Mouse (Mus musculus): ENCODE results near the gene Chrna9.

The Chrna9 gene

DNA sequence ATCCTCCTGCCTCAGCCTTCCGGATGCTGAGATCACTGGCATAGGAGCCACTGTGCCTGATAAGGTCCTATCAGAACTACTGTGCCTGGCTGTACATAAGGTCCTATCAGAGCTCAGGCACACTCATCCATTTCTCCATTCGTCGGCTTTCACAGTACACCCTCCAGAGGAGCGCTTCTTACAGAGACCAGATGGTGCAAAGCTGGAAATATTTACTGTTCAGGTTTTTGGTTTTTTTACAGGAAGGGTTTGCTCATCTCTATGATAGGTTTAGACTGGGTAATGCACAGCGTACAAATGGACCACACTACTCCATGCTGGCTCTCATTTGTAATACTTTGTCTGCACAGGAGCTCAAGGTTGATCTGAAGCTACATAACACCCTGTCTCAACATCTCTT lies 28.6 kb downstream of the Chrna9 start:
- TF ChIP-seq GATA4 (IDR thresholded peaks at IDR 0.05; ENCODE audit: insufficient replicate concordance, low read length) = no peak

DNA sequence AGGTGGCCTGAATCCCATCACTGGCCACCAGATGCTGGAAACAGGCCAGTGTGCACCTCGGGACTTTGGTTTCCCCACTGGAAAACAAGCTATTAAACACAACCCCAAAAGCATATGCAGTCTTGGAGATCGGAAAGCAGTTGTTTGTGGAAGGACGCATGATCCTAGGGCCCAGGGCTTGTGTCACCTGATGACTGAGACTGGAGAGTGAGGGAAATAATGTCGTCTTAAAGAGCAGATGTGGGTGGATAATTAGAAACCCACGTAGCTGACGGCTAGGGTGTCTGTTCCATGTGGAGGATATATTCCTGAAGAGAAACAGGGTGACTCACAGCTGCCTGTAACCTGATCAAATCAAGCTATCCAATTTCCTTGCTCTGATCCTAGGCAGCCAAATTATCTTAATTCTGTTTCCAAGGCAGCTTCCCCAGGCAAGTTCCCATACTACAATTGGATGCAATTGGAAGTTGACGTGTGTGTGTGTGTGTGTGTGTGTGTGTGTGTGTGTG lies 31.1 kb downstream of the Chrna9 start:
- TF ChIP-seq GATA4 (IDR thresholded peaks at IDR 0.05; ENCODE audit: insufficient replicate concordance, low read length) = no peak

DNA sequence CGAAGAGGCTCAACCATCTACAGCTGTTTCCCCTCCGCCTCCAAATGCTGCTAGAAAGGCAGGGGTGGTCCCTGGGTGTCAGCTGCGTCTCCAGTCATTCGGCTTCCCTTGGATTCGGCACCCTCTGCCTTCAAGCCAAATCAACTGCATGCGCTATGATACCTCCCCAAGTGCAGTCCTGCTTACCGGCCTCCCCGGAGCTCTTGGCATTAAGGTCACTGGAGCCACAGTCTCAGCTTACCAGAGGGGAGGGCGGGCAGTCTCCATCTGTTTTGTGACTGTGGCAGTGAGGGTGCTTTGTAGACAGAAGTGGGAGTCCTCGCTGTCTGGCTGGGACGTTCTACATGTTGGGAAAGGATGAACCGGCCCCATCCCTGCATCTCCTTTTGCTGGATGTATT lies 32.4 kb downstream of the Chrna9 start:
- no peak for TF ChIP-seq GATA4 (IDR thresholded peaks at IDR 0.05; ENCODE audit: insufficient replicate concordance, low read length)

DNA sequence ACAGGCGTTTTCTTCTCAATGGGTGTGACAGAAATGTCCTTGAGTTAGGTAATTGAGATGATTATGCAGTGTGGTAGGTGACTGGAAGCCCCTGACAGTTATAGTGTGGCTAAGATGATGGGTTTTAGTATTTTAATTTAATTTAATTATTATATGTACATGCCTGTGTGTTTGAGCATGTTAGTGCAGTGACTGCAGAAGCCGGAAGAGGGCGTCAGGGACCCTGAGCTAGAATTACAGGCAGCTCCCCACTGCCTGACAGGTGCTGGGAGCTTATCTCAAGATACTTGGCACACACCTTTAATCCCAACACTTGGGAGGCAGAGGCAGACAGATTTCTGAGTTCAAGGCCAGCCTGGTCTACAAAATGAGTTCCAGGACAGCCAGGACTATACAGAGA lies 33.3 kb downstream of the Chrna9 start:
- no peak for TF ChIP-seq GATA4 (IDR thresholded peaks at IDR 0.05; ENCODE audit: insufficient replicate concordance, low read length)

DNA sequence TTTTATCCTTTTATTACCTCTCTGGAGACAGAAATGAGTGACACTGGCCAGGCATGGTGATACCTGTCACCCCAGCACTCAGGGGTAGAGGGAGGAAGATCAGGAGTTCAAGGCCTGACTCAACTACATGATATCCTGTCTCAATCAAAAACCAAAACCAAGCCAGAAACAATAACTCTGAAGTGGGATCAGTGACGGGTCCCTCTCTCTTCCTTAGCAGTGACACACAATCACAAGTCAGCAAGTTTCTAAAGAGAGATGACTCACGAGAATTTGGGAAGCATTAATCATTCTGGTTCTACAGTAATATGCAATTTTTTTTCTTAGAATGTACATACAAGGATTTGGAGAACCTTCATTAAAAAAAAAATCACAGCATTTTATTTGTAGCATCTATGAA lies 38.5 kb downstream of the Chrna9 start:
- no peak for TF ChIP-seq GATA4 (IDR thresholded peaks at IDR 0.05; ENCODE audit: insufficient replicate concordance, low read length)

DNA sequence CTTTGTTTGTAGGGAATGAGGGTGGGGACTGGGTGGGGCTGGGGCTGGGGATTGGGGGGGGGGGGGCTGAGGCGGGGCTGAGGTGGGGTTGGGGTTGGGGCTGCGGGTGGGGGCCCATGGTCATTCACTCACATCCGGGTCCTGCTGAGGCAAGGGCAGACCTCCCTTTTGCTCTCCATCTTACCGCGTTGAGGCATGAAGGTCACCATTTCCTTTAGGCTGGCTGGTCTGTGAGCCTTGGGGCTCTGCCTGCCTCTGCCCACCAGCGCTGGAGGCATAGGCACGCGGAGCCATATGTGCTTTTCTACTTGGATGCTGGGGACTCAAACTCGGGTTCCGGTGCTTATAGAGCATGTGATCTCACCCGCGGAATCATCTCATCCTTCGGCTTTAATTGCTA lies 41.0 kb downstream of the Chrna9 start:
- no peak for TF ChIP-seq GATA4 (IDR thresholded peaks at IDR 0.05; ENCODE audit: insufficient replicate concordance, low read length)

DNA sequence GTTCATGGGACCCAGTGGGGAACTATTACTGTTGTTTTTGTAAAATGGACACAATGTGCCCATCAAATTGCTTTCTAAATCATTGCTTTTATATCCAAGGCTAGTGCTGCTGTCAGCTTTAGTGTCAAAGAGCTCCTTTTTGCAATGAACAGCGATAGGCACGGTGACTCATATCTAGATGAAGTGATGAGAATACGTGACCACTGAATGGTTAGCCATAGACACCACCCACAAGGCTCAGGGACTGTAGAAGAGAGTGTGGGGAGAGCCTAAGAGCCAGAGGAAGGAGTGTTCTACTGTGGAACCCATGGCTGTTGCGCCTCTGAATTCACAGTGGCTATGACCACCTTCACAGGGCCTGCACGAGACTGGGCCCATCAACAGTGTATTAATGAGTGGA lies 51.7 kb downstream of the Chrna9 start:
- no peak for TF ChIP-seq GATA4 (IDR thresholded peaks at IDR 0.05; ENCODE audit: insufficient replicate concordance, low read length)

DNA sequence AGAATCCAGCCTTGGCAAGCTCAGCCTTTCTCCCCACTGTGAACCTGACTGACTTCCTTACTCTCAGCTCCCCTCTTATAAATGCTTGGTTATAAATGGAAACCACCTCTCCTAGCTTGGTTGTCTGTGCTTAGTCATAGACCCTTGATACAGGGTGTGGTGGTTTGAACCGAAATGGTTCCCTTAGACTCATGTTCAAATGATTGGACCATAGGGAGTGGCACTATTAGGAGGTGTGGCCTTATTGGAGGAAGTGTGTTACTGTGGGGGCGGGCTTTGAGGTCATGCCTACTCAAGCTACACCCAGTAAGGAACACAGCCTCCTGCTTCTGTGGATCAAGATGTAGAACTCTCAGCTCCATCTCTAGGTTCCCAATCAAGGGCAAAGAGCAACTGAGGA lies 56.5 kb downstream of the Chrna9 start:
- no peak for TF ChIP-seq GATA4 (IDR thresholded peaks at IDR 0.05; ENCODE audit: insufficient replicate concordance, low read length)

DNA sequence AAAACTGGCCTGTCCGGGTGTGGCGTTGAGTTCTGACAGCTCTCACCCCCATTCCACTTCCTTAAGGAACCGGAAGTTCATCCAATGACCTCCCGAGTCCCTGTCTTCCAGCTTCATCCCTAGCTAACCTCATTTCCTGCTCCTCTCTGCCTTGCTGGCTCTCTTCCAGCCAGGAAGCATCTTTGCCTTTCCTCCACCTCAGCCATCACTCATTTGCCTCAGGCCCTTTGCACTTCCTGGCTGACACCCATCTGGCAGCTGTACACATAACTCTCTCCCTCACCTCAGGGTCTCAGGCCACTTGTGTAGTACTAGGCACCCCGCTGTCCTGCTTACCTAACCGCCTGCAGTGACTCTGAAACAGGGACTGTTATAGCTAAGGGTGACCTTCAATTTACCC lies 59.9 kb downstream of the Chrna9 start:
- no peak for TF ChIP-seq GATA4 (IDR thresholded peaks at IDR 0.05; ENCODE audit: insufficient replicate concordance, low read length)

DNA sequence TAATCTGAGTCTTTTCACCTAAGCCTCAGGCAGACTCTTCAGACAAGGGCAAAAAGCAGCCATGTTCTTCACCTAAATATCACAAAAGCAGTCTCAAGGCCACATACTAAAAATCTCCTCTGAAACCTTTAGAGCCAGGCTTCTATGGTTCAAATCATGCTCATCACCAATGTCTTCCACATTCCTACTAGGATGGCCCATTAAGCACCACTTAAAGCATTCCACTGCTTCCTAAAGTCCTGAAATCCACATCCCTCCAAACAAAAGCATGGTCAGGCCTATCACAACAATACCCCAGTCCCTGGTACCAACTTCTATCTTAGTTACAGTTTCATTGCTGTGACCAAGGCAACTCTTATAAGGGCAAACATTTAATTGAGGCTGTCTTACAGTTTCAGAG lies 63.1 kb downstream of the Chrna9 start:
- TF ChIP-seq GATA4 (IDR thresholded peaks at IDR 0.05; ENCODE audit: insufficient replicate concordance, low read length) = no peak

DNA sequence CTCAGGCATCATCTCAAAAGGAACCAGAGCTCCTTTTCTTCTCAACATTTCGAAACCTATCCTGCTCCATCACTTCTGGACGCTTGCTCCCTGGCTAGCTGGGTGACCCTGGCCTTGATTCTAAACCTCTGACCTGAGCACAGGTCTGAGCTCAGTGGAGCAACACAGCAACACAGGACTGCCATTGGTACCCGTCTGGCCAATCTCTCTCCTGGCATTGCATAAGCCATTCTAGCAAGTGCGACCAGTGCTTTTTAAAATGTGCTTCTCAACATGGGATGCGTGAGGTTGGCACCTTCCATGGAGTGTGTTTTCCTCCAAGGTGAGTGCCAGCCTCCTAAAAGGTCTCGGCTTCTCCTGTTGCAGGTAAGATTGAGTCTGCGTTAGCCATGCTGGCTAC lies 64.4 kb downstream of the Chrna9 start:
- TF ChIP-seq GATA4 (IDR thresholded peaks at IDR 0.05; ENCODE audit: insufficient replicate concordance, low read length) = no peak

DNA sequence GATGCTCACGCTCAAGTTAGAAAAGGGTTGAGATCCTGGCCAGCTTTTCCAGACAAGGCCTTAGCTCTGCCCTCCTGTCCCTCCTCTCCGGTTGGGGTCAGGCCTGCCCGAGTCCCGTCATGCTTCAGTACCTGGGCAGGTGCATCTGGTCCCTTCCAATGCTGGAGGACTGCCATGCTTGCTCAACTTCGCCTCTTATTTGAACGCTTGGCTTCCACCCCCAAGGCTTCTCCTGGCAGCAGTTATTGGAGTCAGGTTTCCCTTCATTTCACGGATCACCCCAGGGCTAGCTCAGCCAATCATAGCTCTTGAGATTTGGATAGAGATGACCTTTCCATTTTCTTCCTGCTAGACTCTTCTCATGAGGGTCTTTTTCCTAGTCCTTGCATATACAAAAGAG lies 65.4 kb downstream of the Chrna9 start:
- TF ChIP-seq GATA4 (IDR thresholded peaks at IDR 0.05; ENCODE audit: insufficient replicate concordance, low read length) = no peak

DNA sequence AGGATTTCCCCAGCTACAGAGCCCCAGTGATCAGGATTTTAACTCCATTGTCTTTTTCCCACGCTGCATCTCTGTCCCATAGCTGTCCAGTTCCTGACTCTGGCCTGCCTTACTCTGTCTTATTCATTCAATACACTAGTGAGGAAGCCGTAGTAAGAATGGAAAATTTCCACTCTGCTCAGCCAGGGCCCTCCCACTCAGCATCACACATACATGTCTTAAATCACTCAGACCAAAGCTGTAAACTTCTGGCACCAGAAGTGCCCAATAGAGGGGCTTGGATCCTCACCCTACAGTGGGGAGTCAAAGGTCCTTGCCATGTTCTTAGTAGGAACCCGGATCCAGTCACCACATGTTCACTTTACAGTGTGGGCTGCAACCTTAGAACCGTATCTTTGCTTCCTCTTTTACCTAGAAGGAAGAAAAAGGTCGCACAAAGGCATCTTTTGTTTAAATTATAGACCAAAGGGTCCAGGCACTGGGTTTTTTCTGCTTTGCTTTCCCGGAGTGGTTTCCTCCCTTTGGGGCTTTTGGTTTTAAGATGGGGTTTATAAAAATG lies 65.9 kb downstream of the Chrna9 start:
- no peak for TF ChIP-seq GATA4 (IDR thresholded peaks at IDR 0.05; ENCODE audit: insufficient replicate concordance, low read length)

DNA sequence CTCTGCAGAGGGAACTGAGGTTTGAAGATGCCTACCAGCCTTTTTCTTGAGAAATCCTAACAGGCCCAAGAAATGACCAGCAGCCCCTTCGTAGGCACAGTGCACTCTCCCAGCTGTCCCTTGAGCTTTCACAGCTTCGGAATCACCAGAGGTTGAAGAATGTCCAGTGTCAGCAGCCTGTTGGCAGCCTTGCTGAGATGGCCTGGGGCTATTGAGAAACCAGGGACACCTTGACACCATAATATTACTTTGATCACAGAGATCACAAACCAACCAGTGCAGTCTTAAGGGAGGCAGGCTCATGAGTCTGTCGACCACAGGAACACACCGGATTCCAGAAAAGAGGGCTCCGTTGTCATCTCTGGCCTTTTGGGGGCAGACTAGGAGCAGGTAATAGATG lies 66.5 kb downstream of the Chrna9 start:
- TF ChIP-seq GATA4 (IDR thresholded peaks at IDR 0.05; ENCODE audit: insufficient replicate concordance, low read length) = no peak

DNA sequence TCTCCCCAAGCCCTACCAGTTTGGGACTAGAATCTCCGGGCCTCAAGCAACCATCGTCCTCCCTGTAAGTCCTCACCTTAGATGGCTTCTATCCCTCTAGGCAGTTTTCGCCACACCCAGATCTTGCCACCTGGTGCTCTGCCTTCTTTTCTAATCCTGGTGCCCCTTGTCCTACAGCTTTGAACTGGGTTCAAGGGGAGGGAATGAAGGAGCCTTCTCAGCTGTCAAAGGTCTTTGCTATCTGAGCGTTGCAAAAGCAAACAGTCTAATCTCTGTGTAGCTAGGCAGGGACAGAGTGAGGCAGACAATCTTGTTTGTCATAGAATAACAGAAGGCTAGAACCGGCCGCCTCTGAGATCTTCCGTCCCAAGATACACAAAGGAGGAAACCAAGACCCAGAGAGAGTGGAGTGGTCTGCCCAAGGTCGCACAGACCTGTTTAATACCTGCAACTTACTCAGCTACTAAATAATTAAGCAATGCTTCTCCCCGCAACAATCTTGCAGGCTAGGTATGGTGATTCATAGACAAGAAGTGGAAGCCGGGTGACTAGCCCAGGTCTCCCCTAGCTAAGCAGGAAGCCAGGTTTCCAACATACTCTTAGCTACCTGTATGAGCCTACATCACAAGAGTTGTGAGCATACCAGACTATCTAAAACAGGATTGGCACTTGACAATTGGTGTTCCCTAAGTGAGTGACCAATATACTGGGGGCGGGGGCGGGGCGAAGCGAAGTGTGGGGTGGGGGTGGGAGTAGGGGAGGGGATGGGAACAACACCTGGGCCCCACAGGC lies 69.6 kb downstream of the Chrna9 start, which contains the start of gene 9130230L23Rik:
9130230L23Rik (minus strand) TSS at position 152 of the 792 bp plus-strand sequence.
- TF ChIP-seq GATA4 (IDR thresholded peaks at IDR 0.05; ENCODE audit: insufficient replicate concordance, low read length) = no peak

DNA sequence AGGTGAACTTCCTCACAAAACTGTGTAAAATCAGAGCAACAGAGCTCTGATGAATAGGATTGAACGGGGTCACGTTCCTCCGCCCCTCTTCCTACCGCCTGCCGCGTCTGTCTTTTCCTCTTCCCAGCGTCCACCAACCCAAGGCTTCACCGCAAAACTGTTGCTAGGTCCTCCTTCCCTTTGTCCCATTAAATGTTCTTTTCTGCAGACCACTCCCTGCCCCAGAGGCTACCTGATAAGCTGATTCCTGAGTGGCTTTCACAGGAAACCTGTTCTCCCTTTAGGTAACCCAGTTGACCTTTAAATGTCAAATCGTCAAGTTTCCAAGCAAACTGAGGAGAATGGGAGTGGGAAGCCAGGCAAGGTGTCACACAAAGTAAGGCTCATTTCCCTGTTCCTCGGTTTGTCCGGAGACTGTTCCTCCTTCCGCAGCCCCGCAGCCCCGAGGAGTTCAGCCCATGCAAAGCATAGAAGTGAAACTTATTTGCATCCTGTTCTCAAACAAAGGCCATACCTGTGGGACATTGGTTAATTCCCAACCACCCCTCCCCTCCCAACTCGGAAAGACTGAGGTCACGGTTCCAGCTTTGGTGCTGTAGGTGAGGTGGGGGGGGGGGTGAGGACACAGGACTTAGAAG lies 70.4 kb downstream of the Chrna9 start:
- no peak for TF ChIP-seq GATA4 (IDR thresholded peaks at IDR 0.05; ENCODE audit: insufficient replicate concordance, low read length)

Data from liver, adult (tissue).